7 mouse cellular contexts compared by ENCODE assay signal in the genomic region with DNA sequence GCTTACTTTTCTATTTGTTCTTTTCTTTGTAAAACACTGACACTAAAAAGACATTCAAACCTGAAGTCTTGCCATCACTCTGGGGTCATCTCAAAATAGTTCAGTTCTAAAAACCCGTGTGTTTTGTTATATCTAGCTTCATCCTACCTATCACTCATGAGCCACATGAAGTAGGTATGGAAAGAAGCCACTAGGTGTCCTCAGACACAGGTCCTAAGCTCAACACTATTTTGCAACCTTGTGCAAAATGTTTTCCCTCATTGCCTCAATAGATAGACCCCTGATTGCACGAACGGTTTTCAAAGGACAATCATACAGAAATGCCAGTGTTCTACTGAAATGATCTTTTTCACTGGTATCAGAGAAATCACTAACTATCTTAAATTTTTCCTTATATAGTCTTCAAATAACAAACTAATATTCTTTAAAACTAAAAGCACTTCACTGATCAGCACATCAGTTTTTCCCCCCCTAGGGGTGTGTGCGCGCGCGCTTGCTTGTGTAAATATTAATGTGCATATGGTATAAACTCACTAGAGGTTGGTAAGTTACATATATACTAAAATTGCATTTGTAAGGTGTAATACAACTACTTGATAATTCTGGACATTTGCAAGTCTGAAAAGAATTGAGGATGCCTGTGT. TPM values are rescaled to one million over a fixed set of nuclear protein-coding genes. Genes with fewer than 3 reads are reported as not detected.
DNase-seq lines count a peak whose midpoint lies in the region; ATAC-seq and TF ChIP-seq lines count a peak whose summit lies in the region.
"Not testable (repeated sequence)": the region's sequence is repeated elsewhere in the genome, so short reads cannot be mapped to it uniquely, and the experiment has no call there.

No protein-coding gene starts in this region.

- H3K4me1 ChIP-seq in heart, embryonic 14.5 days (ENCODE audit: control insufficient read depth in 2 of 2, insufficient read depth in 2 of 2, low read length in 2 of 2); intestine, embryonic 14.5 days (replicated peaks; ENCODE audit: control insufficient read depth, insufficient read depth, low read length); liver, embryonic 12.5 days; midbrain, embryonic 10.5 days: not testable (repeated sequence)

- POLR2A ChIA-PET in Patski (lab: Charles Lee) = not testable (repeated sequence)

- not testable (repeated sequence) for H3K4me3 ChIP-seq in heart, embryonic 14.5 days (ENCODE audit: control insufficient read depth in 1 of 2, insufficient read depth in 1 of 2, low read depth in 1 of 2, low read length in 2 of 2); intestine, embryonic 14.5 days (ENCODE audit: low read depth, low read length)
- 0 out of 2 replicates have a peak overlapping the region, but pooled peaks have one; percentile 32 for H3K4me3 ChIP-seq in liver, embryonic 12.5 days
- H3K4me3 ChIP-seq in midbrain, embryonic 10.5 days = peak overlapping the region; percentile 39; the same call in 1 of the 2 replicates

- 4% methylated on average over 4 of the region's 7 CpGs for WGBS in heart, embryonic 14.5 days
- 5% methylated on average over 4 of the region's 7 CpGs for WGBS in intestine, embryonic 14.5 days
- WGBS in liver, embryonic 12.5 days (ENCODE audit: insufficient replicate concordance) = 4% methylated on average over 4 of the region's 7 CpGs
- WGBS in midbrain, embryonic 10.5 days = 4% methylated on average over 4 of the region's 7 CpGs

- H3K36me3 ChIP-seq in heart, embryonic 14.5 days (ENCODE audit: control insufficient read depth, insufficient read depth, low read length); intestine, embryonic 14.5 days (ENCODE audit: control insufficient read depth, insufficient read depth, low read length); liver, embryonic 12.5 days; midbrain, embryonic 10.5 days: not testable (repeated sequence)

- not testable (repeated sequence) for DNase-seq in Patski (ENCODE audit: low read depth, low spot score); intestine, embryonic 14.5 days (ENCODE audit: low spot score); midbrain, embryonic 10.5 days (ENCODE audit: low spot score)

- not testable (repeated sequence) for TF ChIP-seq CTCF in Patski (IDR thresholded peaks at IDR 0.05)

- not testable (repeated sequence) for H3K9me3 ChIP-seq in heart, embryonic 14.5 days (ENCODE audit: control insufficient read depth, low read length); intestine, embryonic 14.5 days (ENCODE audit: control insufficient read depth, low read length); liver, embryonic 12.5 days (replicated peaks); midbrain, embryonic 10.5 days (replicated peaks)

- in situ Hi-C loops in Patski (cut with MboI; ENCODE audit: low pct_unique_long_range_greater_than_20kb) = not testable (repeated sequence)

- CTCF ChIA-PET in Patski (lab: Charles Lee) = not testable (repeated sequence)

- H3K9ac ChIP-seq in heart, embryonic 14.5 days (ENCODE audit: low read length); intestine, embryonic 14.5 days (ENCODE audit: low read length); liver, embryonic 12.5 days: not testable (repeated sequence)

- peak overlapping the region; percentile 35; the same call in 1 of the 2 replicates for H3K4me2 ChIP-seq in heart, embryonic 14.5 days (ENCODE audit: low read length)
- H3K4me2 ChIP-seq in intestine, embryonic 14.5 days (ENCODE audit: low read length) = not testable (repeated sequence)
- H3K4me2 ChIP-seq in liver, embryonic 12.5 days = peak overlapping the region; percentile 43; the same call in 1 of the 2 replicates

- H3K27me3 ChIP-seq in Patski; heart, embryonic 14.5 days (ENCODE audit: control insufficient read depth, insufficient read depth, low read length); intestine, embryonic 14.5 days (replicated peaks; ENCODE audit: control insufficient read depth, insufficient read depth, low read length); liver, embryonic 12.5 days (replicated peaks); midbrain, embryonic 10.5 days (ENCODE audit: low read depth, poor library complexity, severe bottlenecking): not testable (repeated sequence)

- ATAC-seq in Patski = peak; percentile 72
- ATAC-seq in erythroid progenitor cell, adult 5-6 weeks (replicated peaks; ENCODE audit: low FRiP score, poor library complexity, severe bottlenecking) = peak; percentile 80
- not testable (repeated sequence) for ATAC-seq in heart, embryonic 14.5 days (ENCODE audit: insufficient number of reproducible peaks, insufficient read depth, low FRiP score, low read depth)
- 0 out of 2 replicates have a peak, but pooled peaks have one; percentile 44 for ATAC-seq in intestine, embryonic 14.5 days (replicated peaks; ENCODE audit: low FRiP score, low TSS enrichment, low read depth)
- peak; percentile 26; the same call in 1 of the 2 replicates for ATAC-seq in liver, embryonic 12.5 days
- peak; percentile 76 for ATAC-seq in neutrophil, adult 5-6 weeks (ENCODE audit: extremely low read depth, insufficient number of reproducible peaks, low FRiP score, poor library complexity, severe bottlenecking)

- not testable (repeated sequence) for H3K27ac ChIP-seq in heart, embryonic 14.5 days (replicated peaks in 1 of 2; ENCODE audit: control insufficient read depth in 1 of 2, insufficient read depth in 1 of 2, low read depth in 2 of 2, low read length in 2 of 2); intestine, embryonic 14.5 days (ENCODE audit: low read depth); liver, embryonic 12.5 days; midbrain, embryonic 10.5 days (replicated peaks)

RNA-seq across cellular contexts. Expression of a gene that starts 0.4 kb away (rescaled TPM):
- 14.5 TPM for polyA plus RNA-seq in Patski (2021)
- 4.6 and 5.8 TPM in 2 replicates for total RNA-seq in erythroid progenitor cell, adult 5-6 weeks (2015; ENCODE audit: low replicate concordance)
- 0.76 and 7.2 TPM in 2 replicates for total RNA-seq in erythroid progenitor cell, adult 5-6 weeks (2017; ENCODE audit: low replicate concordance)
- polyA plus RNA-seq in heart, embryonic 14.5 days (2014; fragmentation: Nextera tagmentation; extraction: Ambion mirVana) = 5.8 and 7.1 TPM in 2 replicates
- 5.7 and 9.4 TPM in 2 replicates for polyA plus RNA-seq in intestine, embryonic 14.5 days (2014; fragmentation: Nextera tagmentation; extraction: Ambion mirVana)
- polyA plus RNA-seq in liver, embryonic 12.5 days (2016; fragmentation: Nextera tagmentation; extraction: Ambion mirVana) = 6.2 and 7.1 TPM in 2 replicates
- 10.9 and 13.2 TPM in 2 replicates for polyA plus RNA-seq in midbrain, embryonic 10.5 days (2016; fragmentation: Nextera tagmentation; extraction: Ambion mirVana)
- 13.9 and 18.3 TPM in 2 replicates for total RNA-seq in neutrophil, adult 5-6 weeks (2017)

RNA-seq across cellular contexts. Expression of a gene that starts 0.8 kb away (rescaled TPM):
- not detected for polyA plus RNA-seq in Patski (2021)
- total RNA-seq in erythroid progenitor cell, adult 5-6 weeks (2015; ENCODE audit: low replicate concordance) = not detected in 2 replicates
- total RNA-seq in erythroid progenitor cell, adult 5-6 weeks (2017; ENCODE audit: low replicate concordance) = not detected in 2 replicates
- not detected in 2 replicates for polyA plus RNA-seq in heart, embryonic 14.5 days (2014; fragmentation: Nextera tagmentation; extraction: Ambion mirVana)
- polyA plus RNA-seq in intestine, embryonic 14.5 days (2014; fragmentation: Nextera tagmentation; extraction: Ambion mirVana) = 1.6 TPM in 1 of 2 replicates, not detected in the other
- polyA plus RNA-seq in liver, embryonic 12.5 days (2016; fragmentation: Nextera tagmentation; extraction: Ambion mirVana) = 0.97 and 2.9 TPM in 2 replicates
- polyA plus RNA-seq in midbrain, embryonic 10.5 days (2016; fragmentation: Nextera tagmentation; extraction: Ambion mirVana) = 0.42 and 1.7 TPM in 2 replicates
- 1.6 TPM in 1 of 2 replicates, not detected in the other for total RNA-seq in neutrophil, adult 5-6 weeks (2017)

RNA-seq across cellular contexts. Expression of a gene that starts 16.8 kb away (rescaled TPM):
- polyA plus RNA-seq in Patski (2021) = 71.5 TPM
- 217 and 251 TPM in 2 replicates for total RNA-seq in erythroid progenitor cell, adult 5-6 weeks (2015; ENCODE audit: low replicate concordance)
- 117 and 125 TPM in 2 replicates for total RNA-seq in erythroid progenitor cell, adult 5-6 weeks (2017; ENCODE audit: low replicate concordance)
- polyA plus RNA-seq in heart, embryonic 14.5 days (2014; fragmentation: Nextera tagmentation; extraction: Ambion mirVana) = 33.9 and 36.9 TPM in 2 replicates
- polyA plus RNA-seq in intestine, embryonic 14.5 days (2014; fragmentation: Nextera tagmentation; extraction: Ambion mirVana) = 45.1 and 48.6 TPM in 2 replicates
- 119 TPM in 2 replicates for polyA plus RNA-seq in liver, embryonic 12.5 days (2016; fragmentation: Nextera tagmentation; extraction: Ambion mirVana)
- 22.7 and 27.7 TPM in 2 replicates for polyA plus RNA-seq in midbrain, embryonic 10.5 days (2016; fragmentation: Nextera tagmentation; extraction: Ambion mirVana)
- 37.2 and 37.8 TPM in 2 replicates for total RNA-seq in neutrophil, adult 5-6 weeks (2017)

RNA-seq across cellular contexts. Expression of a gene that starts 32.1 kb away (rescaled TPM):
- 4.1 TPM for polyA plus RNA-seq in Patski (2021)
- total RNA-seq in erythroid progenitor cell, adult 5-6 weeks (2015; ENCODE audit: low replicate concordance) = 5.4 TPM in 1 of 2 replicates, not detected in the other
- 0.26 and 5.4 TPM in 2 replicates for total RNA-seq in erythroid progenitor cell, adult 5-6 weeks (2017; ENCODE audit: low replicate concordance)
- 4.5 and 4.8 TPM in 2 replicates for polyA plus RNA-seq in heart, embryonic 14.5 days (2014; fragmentation: Nextera tagmentation; extraction: Ambion mirVana)
- 4.5 and 5.1 TPM in 2 replicates for polyA plus RNA-seq in intestine, embryonic 14.5 days (2014; fragmentation: Nextera tagmentation; extraction: Ambion mirVana)
- polyA plus RNA-seq in liver, embryonic 12.5 days (2016; fragmentation: Nextera tagmentation; extraction: Ambion mirVana) = 4.2 and 4.9 TPM in 2 replicates
- polyA plus RNA-seq in midbrain, embryonic 10.5 days (2016; fragmentation: Nextera tagmentation; extraction: Ambion mirVana) = 9.9 and 11.3 TPM in 2 replicates
- 4.3 and 9.1 TPM in 2 replicates for total RNA-seq in neutrophil, adult 5-6 weeks (2017)

RNA-seq across cellular contexts. Expression of a gene that starts 34.9 kb away (rescaled TPM):
- polyA plus RNA-seq in Patski (2021) = 31.9 TPM
- total RNA-seq in erythroid progenitor cell, adult 5-6 weeks (2015; ENCODE audit: low replicate concordance) = 12.3 and 12.6 TPM in 2 replicates
- 2.3 and 9.0 TPM in 2 replicates for total RNA-seq in erythroid progenitor cell, adult 5-6 weeks (2017; ENCODE audit: low replicate concordance)
- polyA plus RNA-seq in heart, embryonic 14.5 days (2014; fragmentation: Nextera tagmentation; extraction: Ambion mirVana) = 29.5 and 32.8 TPM in 2 replicates
- 30.9 and 33.5 TPM in 2 replicates for polyA plus RNA-seq in intestine, embryonic 14.5 days (2014; fragmentation: Nextera tagmentation; extraction: Ambion mirVana)
- polyA plus RNA-seq in liver, embryonic 12.5 days (2016; fragmentation: Nextera tagmentation; extraction: Ambion mirVana) = 13.7 and 15.3 TPM in 2 replicates
- 29.5 and 33.9 TPM in 2 replicates for polyA plus RNA-seq in midbrain, embryonic 10.5 days (2016; fragmentation: Nextera tagmentation; extraction: Ambion mirVana)
- total RNA-seq in neutrophil, adult 5-6 weeks (2017) = 27.9 and 28.5 TPM in 2 replicates
